Mouse (Mus musculus) lung, postnatal 14 days (tissue): ENCODE results near the gene Psph.
"Not testable (repeated sequence)": the region's sequence is repeated elsewhere in the genome, so short reads cannot be mapped to it uniquely, and the experiment has no call there.

Experiments
- DNase-seq: peaks from one replicate; pipeline ENCODE4 v3.0.0; 2021

The Psph gene

GRCm38 (mm10) chr5:129786818-129787790, at the start of gene Psph:
Gene Psph, minus strand, starts transcription at chr5:129787449.
- DNase-seq: peak; percentile 96

GRCm38 (mm10) chr5:129790591-129790990, 3.3 kb upstream of the Psph start:
- DNase-seq: not testable (repeated sequence)

GRCm38 (mm10) chr5:129787818-129788593, 757 bp upstream of the Psph start:
- DNase-seq: no peak

- no peak for DNase-seq
Observed at GRCm38 (mm10) chr5:129786161-129786560, 1.1 kb downstream of the Psph start.

GRCm38 (mm10) chr5:129785235-129785870, 1.9 kb downstream of the Psph start:
- no peak for DNase-seq

GRCm38 (mm10) chr5:129782211-129782610, 5.0 kb downstream of the Psph start:
- DNase-seq: no peak

- DNase-seq: no peak
Observed at GRCm38 (mm10) chr5:129780131-129780530, 7.1 kb downstream of the Psph start.

- DNase-seq: peak; percentile 80
Observed at GRCm38 (mm10) chr5:129778996-129779716, 8.1 kb downstream of the Psph start.

GRCm38 (mm10) chr5:129778348-129778995, 8.8 kb downstream of the Psph start:
- DNase-seq: no peak

GRCm38 (mm10) chr5:129774661-129775060, 12.6 kb downstream of the Psph start:
- no peak for DNase-seq

GRCm38 (mm10) chr5:129773330-129773729, 13.9 kb downstream of the Psph start:
- DNase-seq: not testable (repeated sequence)

GRCm38 (mm10) chr5:129772433-129772832, 14.8 kb downstream of the Psph start:
- no peak for DNase-seq

- no peak for DNase-seq
Observed at GRCm38 (mm10) chr5:129770443-129771355, 16.6 kb downstream of the Psph start.

GRCm38 (mm10) chr5:129761865-129762540, 25.2 kb downstream of the Psph start:
- DNase-seq: no peak

- no peak for DNase-seq
Observed at GRCm38 (mm10) chr5:129759929-129760480, 27.2 kb downstream of the Psph start.

- no peak for DNase-seq
Observed at GRCm38 (mm10) chr5:129756886-129757285, 30.4 kb downstream of the Psph start.

GRCm38 (mm10) chr5:129744050-129744449, 43.2 kb downstream of the Psph start:
- DNase-seq: no peak

- no peak for DNase-seq
Observed at GRCm38 (mm10) chr5:129742903-129743488, 44.3 kb downstream of the Psph start.

- DNase-seq: peak; percentile 46
Observed at GRCm38 (mm10) chr5:129740976-129741375, 46.3 kb downstream of the Psph start.
